Mouse (Mus musculus) A20 (cell line): ENCODE measurements around the gene Spc24.
"Not testable (repeated sequence)": the region's sequence is repeated elsewhere in the genome, so short reads cannot be mapped to it uniquely, and the experiment has no call there.

ENCODE experiments used
- DNase-seq: peaks from one replicate; pipeline ENCODE4 v3.0.0-alpha.2; 2011; ENCODE audit warnings: low read depth, low spot score

Spc24 gene

DNA sequence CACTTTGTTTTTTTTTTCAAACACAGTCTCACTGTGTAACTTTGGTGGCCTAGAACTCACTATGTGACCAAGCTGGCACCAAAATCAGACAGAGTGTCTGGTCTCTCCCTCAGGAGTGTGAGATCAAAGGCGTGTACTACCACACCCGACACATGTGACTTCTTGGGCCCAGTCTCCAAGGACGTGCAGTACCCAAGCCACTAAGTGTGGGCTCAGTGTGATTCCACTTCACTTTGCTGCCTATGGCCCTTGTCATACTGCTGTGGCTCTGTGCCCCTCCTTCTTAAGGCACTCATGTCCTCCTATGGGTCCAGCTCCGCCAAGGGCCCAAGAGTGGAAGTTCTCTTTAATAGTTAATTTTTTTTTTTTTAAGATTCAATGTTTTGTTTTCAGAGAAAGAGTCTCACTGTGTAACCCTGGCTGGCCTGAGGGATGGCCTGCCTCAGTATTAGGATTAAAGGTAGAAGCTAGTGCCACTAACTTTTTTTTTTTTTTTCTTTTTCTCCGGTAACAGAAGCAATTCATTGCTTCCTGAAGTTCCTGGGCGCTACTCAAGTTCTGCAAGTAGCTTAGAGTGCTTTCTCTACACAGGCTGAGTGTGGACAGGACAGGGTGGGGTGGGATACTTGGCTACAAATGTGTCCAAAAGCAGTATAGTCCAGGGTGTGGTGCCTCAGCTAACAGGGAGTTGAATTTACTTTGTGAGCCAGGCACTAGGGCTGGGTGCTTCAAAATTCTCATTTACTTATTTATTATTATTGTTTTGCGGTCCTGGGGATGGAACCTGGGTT lies 24.6 kb upstream of the Spc24 start:
- DNase-seq, result no peak

DNA sequence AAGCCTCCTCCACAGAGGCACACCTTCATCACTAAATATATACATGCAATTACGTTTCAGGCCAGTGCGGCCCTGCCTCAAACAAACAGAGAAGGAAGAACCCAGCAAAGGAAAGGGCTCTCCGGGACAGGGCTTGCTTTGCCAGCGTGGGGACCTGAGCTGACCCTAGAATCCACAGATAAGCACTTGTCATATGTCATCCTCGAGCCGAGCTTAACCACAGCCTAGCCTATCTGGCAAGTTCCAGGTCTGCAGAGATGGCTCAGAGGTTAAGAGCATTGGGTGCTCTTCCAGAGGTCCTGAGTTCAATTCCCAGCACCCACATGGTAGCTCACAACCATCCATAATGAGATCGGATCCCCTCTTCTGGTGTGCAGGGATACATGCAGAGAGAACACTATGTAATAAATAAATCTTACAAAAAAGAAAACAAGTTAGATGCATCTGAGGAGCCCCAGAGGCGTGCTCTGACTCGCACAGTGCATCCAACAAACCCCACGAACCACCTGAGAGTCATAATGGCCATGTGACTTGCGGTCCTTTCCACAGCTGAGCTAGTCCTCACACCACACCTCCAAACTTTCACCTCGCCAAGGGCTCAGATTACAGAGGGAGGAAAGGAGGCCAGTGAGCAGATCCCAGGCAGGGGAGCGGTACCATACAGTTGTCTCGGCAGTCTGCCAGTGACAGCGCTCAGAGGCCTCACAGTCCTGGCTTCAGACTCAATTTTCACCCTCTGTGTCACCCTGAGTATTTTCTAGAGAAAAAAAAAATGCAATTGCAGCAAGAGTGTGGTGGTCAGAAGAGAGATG lies 21.8 kb upstream of the Spc24 start:
- DNase-seq, result no peak

- no peak for DNase-seq
Observed at GRCm38 (mm10) chr9:21777726-21778125, 17.6 kb upstream of the Spc24 start.

DNA sequence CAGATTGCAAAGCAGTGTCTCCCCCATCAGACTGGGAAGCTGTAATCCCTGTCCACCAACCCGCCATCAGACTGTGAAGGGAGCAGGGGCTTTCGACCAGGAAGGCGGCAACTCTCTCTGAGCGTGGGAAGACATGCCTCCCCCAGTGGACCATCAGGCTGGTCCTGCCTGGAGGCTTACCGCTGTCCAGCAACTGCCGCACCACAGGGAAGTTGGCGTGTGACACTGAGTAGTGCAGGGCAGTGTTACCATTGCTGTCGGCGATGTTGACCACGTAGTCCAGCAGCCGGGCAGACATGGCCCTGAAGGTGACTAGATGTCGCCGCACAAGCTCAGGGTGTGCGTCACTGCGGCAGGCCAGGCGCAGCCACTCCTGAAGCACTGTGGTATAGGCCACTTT lies 14.2 kb upstream of the Spc24 start:
- no peak for DNase-seq

- not testable (repeated sequence) for DNase-seq
Observed at GRCm38 (mm10) chr9:21773396-21773795, 13.3 kb upstream of the Spc24 start.

DNA sequence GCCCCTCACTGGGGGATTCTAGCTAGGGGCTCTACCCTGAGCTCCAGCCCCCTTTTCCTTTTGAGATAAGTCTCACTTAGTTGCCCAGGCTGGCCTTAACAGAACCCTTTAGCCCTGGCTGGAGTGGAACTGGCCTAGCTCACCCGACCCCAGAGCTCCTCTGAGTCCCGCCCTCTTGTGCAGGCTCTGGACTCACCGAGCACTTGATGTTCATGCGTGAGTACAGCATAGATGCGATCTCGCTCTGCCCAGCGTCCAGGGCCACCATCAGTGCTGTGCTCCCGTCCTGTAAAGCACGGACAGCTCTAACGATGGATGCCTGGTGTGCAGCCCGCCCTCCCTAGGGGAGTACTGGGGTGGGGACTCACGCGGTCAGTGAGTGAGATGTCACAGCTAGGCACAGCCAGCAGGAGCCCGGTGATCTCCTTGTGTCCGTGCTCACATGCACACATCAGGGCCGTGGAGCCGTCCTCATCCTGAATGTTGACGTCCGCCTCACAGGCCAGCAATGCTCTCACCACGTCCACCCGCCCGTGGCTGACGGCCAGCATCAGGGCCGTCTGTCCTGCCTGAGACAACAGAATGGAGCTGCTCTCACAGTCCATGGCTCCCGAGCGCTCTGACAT lies 9.6 kb upstream of the Spc24 start:
- no peak for DNase-seq

DNA sequence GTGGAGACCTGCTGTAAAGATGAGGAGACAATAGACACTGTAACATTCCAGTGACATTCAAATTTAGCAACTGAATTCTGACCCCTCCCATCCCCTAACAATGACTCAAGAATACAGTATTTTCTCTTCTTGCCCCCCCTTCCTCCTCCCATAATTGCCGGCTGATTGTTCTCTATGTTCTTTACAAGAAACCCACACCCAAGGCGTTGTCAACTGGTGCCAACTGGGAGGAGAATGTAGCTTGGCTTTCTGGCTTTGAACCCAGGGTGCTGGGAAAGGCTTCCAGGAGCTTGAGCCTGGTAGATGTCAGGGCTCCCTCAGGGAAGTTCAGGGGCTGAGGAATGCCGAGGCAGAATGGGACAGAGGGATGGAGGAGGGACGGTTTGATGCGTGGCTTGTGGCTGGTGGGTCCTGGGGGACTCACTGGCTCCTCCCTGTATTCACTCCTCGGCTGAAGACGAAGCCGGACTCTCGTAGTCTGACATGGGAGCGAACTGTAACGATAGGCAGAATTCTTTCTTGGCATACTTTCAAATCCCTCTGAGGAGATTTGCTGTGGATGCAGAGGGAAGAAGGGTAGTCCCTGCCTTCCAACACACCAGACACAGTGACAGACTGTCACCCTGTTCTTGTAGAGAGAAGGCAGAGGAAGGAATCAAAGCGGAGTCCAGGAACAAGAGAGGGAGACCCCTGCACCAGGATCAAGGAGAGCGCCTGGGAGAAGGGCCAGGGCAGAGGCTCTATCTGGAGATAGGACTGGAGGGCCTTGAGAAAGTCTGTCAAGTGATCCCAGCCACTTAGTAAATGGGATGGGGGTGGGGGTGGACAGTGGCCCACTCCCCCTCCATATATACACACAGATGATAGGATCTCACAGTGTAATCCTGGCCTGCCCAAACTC lies 8.7 kb upstream of the Spc24 start:
- no peak for DNase-seq

GRCm38 (mm10) chr9:21767896-21768295 lies 7.8 kb upstream of the Spc24 start:
- no peak for DNase-seq

DNA sequence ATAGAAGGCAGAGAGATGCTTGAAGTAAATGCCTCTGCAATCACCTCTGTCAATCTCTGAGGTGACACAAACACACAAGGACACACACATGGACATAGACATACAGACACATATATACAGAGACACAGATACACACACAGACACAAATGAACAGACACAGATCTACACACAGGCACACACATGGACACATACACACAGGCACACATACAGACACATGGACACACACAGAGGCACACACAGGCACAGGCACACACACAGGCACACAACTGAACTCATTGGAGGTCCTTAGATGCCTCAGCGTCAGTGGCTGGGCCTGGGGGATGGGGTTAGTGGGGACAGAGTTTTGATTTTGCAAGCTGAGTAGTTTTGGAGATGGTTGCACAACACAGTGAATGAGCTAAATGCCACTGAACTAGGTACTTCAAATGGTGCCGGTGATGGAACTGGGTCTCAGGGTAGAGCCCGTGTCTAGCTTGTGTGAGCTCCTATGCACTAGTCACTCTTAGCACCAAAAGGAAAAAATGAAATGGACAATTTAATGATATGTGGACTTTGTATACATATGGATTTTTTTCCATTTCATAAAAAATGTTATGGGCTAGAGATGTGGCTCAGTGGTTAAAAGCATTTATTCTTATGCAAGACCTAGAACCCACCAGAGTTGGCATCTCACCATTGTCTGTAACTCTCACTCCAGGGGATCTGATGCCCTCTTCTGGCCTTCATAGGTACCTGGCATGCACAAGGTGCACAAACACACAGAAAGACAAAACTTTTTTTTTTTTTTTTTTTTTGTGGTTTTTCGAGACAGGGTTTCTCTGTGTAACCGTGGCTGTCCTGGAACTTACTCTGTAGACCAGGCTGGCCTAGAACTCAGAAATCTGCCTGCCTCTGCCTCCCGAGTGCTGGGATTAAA lies 4.2 kb upstream of the Spc24 start:
- DNase-seq, result no peak

DNA sequence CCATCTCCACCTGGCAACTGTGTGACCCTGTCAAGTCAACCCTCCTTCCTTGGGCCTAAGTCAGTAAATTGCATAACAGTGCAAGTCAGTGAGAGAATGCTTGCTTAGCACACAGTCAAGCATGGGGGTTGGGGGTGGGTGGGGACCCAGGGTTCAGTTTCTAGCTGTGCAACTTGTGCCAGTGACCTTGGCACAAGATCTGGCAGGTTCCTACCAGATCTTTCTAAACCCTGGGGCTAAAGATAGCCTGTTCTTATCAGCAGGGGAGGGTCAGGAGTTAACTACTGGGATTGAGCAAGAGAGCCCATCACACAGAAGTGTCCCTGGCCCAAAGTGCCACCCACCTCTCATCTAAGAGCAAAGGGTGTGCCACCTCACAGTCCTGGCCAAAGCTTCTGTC lies 2.0 kb upstream of the Spc24 start:
- no peak for DNase-seq

GRCm38 (mm10) chr9:21759718-21760117 lies 385 bp downstream of the Spc24 start:
- DNase-seq, result peak; percentile 38

GRCm38 (mm10) chr9:21758576-21759529 lies 1.2 kb downstream of the Spc24 start:
- DNase-seq, result no peak

GRCm38 (mm10) chr9:21754516-21755321 lies 5.4 kb downstream of the Spc24 start:
- DNase-seq, result no peak

DNA sequence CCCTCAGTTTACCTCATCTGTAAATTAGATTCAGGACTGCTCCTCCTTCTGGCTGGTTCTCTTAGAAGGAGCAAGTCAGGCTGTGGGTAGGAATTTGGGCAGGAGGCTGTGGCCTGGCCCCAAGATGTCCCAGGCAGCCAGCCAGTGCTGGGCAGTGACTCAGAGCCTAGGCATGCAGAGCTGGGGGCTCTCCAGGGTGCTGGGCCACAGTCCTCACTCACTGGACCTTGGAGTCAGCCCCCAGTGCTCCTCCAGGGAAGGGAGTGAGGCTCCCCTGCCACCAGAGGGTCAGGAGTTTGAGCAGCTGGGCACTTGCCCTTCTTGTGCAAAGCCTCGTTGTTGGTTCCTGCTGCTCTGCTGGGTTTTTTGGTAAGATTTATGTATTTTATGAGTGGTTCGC lies 6.1 kb downstream of the Spc24 start:
- no peak for DNase-seq

GRCm38 (mm10) chr9:21752252-21752792 lies 7.8 kb downstream of the Spc24 start:
- no peak for DNase-seq

DNA sequence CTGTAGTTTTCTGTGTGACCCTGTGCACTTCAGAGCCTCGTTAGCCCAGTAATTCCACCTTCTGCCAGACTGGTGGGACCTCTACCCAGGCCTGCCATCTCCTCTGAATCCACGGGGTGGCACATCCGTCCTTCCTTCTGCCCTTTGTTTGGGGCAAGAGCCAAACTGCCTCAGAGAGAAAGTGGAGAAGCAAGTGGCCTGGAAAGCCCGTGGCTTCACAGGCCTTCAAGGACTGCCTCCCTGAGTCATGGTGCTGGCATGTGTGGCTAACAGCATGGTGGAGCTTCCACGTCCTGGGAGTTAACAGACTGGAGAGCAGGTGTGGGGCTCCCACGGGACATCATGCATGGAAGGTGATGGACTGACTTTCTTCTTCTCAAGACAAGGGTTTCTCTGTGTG lies 8.8 kb downstream of the Spc24 start:
- no peak for DNase-seq

DNA sequence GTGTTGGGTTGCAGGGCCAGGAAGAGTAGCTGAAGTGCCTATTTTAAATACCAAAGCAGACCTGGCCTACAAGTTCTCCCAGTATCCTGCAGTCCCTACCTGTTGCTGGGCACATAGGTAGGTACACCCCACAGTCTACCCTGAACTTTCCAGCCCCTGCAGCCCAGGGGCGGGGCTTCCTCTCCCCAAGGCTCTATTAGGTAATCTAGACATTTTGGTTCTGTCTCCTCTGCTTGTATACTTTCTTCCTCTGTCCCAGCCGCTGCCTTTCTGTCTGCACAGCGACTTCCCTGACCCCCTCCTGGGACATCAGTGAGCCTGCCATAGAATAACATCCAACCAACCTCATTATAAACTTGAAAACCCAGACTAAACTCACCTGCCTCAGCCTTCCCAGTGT lies 9.7 kb downstream of the Spc24 start:
- no peak for DNase-seq
